Mouse (Mus musculus) c-Kit-negative CD71-positive TER-119-positive erythroid progenitor cells, embryonic 14.5 days (primary cell): Measurements from ENCODE around the gene Rps5.
"Not testable (repeated sequence)": the region's sequence is repeated elsewhere in the genome, so short reads cannot be mapped to it uniquely, and the experiment has no call there.

ENCODE experiments used
- DNase-seq: peaks from one replicate; pipeline ENCODE4 v3.0.0-alpha.2; 2013; ENCODE audit warnings: low read depth, low spot score

Gene Rps5

DNA sequence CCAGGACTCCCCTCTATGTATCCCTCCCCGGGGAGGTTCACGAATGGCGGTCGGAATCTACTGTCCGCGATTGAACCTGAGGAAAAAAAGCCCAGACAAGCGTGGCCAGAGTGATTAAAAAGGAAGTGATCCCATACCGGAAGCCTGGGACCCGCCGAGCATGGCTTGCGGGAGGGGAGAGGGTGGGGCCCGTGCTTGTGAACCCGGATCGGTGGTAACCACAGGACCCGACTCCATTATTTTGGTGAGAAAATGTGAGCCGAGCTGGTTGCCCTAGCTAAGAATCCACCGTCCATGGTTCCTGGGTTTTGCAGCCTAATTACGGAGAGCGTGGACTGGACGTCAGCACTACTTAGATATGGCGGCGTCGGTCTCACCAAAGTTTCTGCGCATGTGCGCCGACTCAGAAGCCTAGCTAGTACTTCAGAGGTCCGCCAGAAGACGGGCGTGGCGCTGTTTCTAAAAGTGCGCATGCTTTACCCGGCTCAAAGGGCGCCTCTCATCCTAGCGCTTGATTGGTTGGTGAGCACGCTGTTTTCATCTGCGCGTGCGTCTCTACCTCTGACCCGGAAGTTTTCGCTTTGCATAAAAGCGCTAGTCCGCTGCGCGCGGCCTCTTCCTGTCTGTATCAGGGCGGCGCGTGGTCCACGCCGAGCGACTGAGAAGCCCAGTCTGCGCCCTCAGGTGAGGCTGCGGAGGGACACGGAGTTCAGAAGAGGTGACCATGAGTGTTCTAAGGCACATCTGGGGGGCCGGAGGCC, at the start of gene Rps5:
Rps5 (plus strand) TSS at position 586 of the 761 bp plus-strand sequence.
- DNase-seq: peak; percentile 99

DNA sequence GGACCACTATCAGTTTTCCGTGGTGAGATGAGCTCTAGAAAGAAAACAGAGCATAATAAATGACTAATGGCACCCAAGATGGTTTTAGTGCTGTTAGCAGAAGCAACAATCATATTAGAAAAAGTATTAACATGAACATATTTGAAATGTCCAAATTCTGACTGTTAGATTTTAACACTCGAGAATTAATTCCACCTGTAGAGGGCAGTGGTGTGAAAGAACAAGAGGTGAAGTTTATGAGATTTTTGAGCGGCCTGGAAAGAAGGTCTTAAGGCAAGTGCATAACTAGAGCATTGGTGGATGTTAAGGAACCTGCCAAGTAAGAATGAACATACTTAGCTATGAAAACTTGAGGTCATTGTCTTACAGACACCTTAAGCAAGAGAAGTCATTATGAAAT, 47.8 kb upstream of the Rps5 start:
- DNase-seq: no peak

DNA sequence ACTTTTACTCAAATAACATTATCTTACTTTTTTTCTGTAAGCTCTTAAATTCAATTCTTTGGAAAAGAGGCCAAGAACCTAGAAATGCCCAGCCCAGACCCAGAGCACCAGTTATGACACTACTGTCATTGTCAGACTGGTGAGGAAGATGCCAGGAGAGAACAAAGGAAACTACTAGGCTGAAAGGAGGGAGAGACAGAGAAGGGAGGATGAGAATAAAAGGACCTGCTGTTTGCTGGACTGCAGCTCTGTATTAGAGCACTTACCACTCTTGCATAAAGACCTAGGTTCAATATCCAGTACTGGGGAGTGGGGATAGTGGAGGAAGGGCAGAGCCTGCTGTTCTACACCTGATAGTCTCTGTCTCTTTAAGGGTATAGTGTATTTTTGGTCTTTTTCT, 42.1 kb upstream of the Rps5 start:
- DNase-seq: no peak

DNA sequence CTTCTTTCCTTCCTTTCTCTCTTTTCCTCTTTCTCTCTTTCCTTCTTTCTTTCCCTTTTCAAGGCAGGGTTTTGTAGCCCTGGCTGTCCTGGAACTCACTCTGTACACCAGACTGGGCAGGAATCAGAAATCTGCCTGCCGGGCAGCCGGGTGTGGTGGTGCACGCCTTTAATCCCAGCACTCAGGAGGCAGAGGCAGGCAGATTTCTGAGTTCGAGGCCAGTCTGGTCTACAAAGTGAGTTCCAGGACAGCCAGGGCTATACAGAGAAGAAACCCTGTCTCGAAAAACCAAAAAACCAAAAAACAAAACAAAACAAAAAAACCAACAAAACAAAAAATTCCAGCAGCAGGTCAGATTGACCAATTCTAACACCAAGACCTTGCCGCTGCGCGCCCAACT, 41.6 kb upstream of the Rps5 start:
- not testable (repeated sequence) for DNase-seq

DNA sequence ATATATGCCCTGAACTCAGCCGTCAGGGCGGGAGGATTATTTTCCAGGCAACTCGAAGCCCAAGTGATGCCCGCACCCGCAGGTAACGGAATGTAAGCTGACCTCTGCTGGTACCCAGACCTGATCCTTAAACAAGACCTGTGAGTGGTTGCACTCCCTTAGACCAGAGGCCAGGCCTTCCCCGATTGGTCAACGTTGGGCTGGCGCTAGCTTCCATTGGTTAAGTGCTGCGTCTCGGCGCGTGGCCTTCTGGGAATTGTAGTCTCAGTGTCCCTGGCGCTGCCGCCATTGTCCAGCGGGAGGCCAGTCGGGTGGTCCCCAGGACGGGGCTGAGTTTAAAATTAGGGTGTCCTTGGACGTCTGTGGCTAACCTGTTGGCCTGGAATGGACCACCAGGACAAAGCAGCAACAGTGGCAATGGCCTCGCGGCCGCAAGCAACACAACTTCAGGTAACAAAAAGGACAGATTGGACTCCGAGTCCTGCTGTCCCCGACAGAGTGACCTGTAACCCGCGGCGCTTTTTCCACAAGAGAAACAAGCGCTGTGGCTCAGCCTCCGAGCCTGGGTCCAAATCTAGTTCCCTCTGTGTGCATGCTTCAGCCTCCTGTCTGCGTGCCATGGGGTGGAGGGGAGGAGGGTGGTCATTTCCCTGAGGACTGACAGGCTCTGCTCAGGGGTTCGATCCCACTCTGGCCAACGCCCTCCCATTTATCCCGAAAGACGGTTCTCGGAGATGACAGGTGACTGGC, 41.0 kb upstream of the Rps5 start, which contains the start of gene Zfp128:
Zfp128 (plus strand) TSS at position 267 of the 750 bp plus-strand sequence.
- peak; percentile 77 for DNase-seq

DNA sequence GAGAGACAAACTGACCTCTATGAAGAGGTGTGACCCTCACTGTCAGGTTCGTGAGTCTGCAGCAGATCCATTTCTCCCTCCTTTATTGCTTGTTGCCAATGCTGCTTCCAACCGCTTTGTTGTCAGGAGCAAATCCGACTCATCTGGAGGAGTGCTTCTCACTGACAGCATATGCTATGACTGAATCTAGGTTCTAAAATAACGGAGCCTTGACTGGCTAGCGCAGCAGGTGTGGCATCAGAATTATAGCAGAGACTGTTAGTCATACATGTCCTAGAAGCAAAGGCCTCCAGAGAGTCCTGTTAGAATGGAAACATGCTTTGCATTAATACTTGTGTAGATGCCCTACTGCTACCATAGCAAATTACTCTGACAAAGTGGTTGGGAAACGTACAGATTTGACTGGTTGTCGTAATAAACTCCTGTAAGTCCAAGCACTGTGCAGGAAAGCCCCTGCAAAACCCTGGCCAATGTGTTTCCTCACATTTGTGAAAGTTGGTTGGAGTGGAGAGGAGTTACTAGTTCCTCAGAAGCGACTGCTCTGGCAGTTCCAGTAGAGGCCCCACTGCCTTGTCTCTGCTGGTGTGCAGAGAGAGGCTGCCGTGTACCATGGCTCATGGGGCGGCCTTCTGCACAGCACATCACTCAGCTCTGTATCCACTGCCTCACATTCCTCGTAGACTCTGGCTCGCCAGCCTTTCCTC, 35.4 kb upstream of the Rps5 start:
- DNase-seq: no peak

DNA sequence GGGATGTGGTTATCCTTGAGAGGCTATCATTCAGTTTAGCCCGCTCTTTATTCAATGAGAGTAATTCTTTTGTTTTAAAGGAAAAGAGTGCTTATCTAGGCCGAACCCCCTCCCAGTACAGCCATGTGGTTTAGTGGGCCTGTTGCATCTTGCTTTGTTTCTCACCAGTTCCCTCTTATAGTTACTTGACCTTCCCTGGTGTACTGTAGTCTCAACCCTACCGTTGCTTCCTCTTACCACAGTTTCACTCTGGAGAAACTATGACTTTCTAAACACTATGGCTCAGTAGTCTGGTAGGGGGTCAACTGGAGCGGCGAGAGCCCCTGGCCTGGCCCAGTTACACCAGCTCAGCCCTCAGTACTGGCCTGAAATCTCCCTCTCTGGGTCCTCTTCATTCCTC, 34.5 kb upstream of the Rps5 start:
- DNase-seq: no peak

DNA sequence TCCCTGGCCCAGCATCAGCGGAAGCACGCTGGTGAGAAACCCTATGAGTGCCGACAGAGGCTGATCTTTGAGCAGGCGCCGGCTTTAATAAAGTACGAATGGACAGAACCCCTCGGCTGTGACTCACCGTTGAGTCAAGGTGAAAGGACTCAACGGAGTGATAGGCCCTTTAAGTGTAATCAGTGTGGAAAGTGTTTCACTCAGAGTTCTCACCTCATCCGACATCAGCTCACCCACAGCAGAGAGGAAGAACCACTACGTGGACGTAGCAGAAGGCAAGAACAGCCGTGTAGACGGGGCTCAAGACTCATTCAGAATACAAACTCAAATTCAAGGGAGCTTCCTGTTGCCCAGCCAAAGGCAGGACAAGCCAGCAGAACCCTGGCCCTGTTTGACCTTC, 31.2 kb upstream of the Rps5 start:
- no peak for DNase-seq

DNA sequence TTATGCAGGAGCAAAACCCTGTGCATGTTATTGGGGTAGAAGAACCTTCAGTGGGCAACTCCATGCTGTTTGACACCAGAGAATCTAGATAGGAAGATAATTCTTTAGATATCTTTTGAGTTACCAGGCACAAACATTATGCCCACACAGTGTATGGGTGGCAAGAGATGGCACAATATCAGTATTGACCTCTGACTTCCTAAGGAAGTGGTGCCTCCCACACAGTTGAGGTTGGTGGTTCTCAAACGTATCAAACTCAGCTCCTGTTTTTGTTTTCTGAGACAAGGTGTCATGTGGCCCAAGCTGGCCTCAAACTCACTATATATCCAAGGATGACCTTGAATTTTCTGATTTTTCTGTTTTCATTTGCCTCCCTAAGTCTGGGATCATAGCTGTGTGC, 30.8 kb upstream of the Rps5 start:
- no peak for DNase-seq

DNA sequence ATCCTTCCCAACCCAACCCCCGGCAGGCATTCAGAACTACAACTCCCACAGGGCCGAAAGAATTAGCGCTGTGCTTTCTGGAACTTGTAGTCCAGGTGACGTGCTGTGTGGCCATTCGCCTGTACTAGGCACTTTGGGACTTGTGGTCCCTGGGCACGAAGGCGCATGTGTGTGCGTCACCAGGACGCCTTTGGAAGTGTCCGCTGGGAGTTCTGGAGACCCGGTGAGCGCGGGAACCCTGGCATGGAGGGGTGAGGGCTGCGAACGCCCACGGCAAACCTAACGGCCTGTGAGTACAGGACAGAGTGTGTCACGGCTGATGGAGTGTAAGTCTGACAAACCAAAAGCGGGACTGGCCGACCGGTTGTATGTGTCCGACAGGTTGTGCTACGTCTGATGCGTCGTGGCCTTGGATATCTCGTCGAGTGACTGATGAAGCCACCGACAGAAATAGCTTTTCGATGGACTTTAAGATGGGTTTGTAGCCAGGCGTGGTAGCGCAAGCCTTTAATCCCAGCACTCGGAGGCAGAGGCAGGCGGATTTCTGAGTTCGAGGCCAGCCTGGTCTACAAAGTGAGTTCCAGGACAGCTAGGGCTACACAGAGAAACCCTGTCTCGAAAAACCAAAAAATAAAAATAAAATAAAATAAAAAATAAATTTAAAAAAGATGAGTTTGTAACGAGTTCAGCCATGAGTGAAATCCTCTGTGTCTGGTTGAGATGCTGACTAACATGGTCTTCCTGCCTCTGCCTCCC, 24.3 kb upstream of the Rps5 start, which contains the start of gene Zscan22:
Zscan22 (plus strand) TSS at position 161 of the 756 bp plus-strand sequence.
- DNase-seq: peak; percentile 37

DNA sequence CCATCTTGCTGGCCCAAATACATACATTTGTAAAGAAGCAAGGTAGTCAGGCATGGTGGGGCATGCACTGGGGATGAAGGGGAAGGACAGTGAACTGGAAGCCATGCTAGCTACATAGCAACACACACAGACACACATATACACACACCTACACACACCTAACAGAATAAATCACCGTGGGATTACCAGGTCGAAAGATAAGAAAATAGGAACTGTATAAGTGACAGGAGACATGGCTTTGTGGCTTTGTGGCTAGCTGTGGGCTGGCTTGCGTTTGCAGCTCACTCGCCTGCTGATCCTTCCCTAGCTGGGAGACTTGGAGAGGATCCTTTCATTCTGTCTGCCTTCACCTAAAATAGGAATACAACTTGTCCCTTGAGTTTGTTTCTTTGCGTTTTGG, 20.6 kb upstream of the Rps5 start:
- DNase-seq: no peak

DNA sequence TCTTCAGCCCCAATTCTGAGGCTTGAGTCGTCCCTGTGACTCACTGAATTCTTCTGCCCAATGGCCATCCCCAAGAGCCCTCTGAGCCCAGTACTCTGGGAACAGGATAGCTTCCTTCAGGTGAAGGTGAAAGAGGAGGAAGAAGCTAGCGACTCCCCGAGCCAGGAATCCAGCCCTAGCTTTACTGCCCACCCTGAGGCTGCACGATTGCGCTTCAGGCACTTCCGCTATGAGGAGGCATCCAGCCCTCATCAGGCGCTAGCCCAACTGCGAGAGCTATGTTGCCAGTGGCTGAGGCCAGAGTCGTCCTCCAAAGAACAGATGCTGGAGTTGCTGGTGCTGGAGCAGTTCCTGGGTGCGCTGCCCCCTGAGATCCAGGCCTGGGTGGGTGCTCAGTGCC, 18.5 kb upstream of the Rps5 start:
- DNase-seq: no peak

DNA sequence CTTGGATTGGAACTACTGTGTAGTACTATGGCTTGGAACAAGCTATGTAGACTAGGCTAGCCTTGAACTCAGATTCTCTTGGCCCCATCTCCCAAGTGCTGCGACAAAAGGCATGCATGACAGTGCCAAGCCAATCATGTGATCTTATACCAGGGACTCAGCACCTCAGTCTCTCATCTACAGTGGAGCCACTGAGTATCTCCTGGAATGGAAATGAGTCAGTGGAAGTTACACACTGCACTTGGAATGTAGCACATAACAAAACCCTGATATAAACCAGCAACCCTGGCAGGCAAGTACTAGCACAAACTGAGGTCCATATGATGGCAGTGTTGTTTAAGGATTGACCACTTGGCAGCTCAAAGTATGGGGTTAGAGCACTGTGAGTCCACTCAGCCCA, 16.9 kb upstream of the Rps5 start:
- no peak for DNase-seq

DNA sequence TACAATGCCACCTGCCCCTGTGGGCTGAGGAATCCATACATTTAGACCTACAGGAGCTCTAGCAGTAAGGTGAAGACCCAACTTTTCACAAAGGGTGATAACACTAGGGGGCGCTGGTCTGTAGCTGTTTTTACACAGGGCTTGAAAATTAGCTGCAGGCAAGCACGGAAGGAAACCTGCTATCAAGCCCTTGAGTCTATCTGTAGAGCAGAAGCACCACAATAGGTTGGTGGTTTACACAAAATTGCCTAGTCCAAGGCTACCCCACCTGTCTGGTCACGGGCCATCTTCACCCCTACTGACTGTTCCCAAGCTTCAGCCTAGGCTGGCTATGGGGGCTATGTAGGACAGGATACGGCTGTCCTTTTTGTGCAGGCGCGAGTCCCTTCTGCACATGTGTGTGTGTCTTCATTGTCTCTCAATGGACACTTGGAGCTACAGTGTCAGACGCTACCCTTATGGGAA, 12.6 kb upstream of the Rps5 start:
- DNase-seq: peak; percentile 87

DNA sequence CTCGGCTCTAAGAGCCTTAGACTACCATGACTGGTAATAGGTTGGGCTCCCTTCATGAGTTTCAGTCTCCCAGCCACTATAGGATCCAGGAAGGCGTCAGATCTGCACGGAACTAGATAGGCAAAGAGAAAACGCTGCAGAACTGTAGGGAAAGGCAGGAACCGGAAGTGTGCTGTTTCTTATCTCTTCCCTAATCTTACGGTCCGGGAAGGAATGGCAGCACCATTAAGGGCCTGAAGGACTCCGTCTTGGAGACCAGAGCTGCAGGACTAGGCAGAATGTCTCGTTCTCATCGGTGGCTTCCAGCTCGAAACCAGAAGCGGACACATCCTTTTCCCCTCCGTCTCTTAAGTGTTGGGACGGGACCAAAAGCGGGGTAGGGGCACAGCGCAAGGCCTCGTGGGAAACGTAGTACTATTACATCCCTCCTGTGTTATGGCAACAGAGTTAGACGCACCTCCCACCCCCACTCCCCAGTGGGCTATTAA, 11.9 kb upstream of the Rps5 start:
- DNase-seq: peak; percentile 66

DNA sequence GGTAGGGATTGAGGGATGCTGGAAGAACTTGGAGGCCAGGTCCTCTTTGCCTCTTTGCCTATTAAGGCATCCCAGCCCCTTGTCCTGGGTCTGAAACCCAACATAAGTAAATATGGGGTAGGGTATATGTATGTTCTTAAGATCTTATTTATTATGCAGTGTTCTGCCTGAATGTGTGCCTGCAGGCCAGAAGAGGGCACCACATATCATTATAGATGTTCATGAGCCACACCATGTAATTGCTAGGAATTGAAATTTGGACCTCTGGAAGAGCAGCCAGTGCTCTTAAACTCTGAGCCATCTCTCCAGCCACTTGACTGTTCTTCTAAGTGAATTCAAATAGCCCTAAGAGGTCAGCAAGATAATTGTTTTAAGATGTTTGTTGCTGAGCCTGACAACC, 8.5 kb upstream of the Rps5 start:
- DNase-seq: no peak

DNA sequence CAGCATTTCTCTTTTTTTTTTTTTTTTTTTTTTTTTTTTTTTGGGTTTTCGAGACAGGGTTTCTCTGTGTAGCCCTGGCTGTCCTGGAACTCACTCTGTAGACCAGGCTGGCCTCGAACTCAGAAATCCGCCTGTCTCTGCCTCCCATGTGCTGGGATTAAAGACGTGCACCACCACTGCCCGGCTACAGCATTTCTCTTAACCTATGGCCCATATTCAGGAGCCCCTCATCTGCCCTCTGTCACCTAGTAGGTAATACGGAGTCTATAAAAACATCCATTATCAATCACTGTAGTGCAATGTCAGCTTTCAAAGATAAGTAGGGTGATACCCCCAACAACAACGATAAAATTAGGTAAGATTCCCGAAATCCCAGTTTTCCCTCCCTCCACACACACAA, 1.6 kb upstream of the Rps5 start:
- DNase-seq: not testable (repeated sequence)

DNA sequence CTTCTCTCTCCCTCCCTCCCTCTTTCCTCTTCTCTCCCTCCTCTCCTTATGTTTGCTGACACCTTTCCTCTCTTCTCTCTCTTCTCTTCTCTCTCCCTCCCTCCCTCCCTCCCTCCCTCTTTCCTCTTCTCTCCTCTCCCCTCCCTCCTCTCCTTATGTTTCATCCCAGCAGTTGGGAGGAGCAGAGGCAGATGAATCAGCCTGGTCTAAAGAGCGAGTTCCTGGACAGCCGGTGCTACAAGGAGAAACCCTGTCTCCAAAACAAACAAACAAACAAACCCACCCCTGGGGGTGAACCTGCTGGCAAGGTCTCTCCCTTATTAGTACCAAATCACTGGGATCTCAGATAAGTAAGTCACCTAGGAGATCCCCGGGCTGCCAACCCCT, 779 bp upstream of the Rps5 start:
- DNase-seq: no peak

DNA sequence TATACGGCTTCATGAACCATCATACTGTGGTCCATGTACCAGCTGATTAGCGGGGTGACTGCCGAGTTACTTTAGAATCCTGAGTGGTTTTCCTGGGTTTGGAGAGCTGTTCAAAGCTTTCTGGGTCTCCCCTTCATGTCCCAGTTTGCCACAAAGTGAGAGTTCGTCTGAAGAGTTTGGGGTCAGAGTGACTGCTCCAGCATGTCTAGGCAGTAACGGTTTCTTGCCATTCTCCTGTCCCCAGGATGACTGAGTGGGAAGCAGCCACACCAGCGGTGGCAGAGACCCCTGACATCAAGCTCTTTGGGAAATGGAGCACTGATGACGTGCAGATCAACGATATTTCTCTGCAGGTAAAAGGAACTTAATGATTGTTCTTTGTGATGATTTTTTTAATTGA, 639 bp downstream of the Rps5 start:
- DNase-seq: no peak

DNA sequence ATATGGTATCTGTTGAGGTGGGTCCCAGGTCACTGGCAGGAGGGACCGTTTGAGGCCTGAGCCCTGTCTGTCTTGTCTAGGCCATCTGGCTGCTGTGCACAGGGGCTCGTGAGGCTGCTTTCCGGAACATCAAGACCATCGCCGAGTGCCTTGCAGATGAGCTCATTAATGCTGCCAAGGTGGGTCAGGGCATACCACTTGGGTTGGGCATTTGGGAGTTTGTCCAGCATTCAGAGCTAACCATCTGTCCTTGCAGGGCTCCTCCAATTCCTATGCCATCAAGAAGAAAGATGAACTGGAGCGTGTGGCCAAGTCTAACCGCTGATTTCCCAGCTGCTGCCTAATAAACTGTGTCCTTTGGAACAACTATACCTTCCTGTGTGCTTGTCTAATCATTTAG, 4.2 kb downstream of the Rps5 start:
- DNase-seq: no peak

DNA sequence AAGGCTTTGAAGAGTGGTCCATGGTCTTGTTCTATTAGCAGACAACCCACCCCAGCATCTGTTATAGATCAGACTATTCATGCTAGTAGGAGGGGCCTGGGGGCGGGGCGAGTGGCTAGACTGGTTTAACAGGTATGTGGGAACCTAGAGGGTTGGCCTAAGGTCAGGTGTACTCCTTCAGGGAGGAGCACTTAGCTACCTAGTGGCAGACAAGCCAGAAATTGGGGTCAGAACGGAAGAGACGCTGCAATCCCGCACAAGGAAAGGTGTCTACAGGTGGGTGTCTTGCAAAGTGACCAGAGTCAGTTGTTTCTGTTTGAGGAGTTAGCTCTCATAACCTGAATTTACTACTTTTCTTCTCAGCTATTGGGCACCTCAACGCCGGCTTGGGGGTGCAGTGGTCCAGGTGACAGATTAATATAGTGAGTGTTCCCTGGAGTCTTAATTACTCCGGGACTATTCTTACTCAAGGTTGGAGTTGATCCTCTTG, 5.1 kb downstream of the Rps5 start, which contains the start of gene Rnf225:
Rnf225 (plus strand) TSS at position 226 of the 490 bp plus-strand sequence.
- no peak for DNase-seq
